Mouse (Mus musculus) thymus, adult 2 months (tissue): ENCODE data around the gene Ddx27.

Experiments
- CTCF ChIP-seq: fragments of 200-500 bp; IDR thresholded peaks from 2 replicates; pipeline ENCODE4 v1.5.1; 2012; ENCODE audit warnings: mild to moderate bottlenecking, control low read depth, low read length, moderate library complexity, borderline replicate concordance; ENCODE audit not compliant: control insufficient read depth, poor library complexity, insufficient read depth; ENCODE audit errors: extremely low read depth
- POLR2A ChIP-seq: fragments of 200-500 bp; IDR thresholded peaks from 2 replicates; pipeline ENCODE4 v1.6.1; 2012; ENCODE audit warnings: mild to moderate bottlenecking, low read length, control low read depth, moderate library complexity; ENCODE audit not compliant: control insufficient read depth, poor library complexity, insufficient read depth; ENCODE audit errors: extremely low read depth

DNA sequence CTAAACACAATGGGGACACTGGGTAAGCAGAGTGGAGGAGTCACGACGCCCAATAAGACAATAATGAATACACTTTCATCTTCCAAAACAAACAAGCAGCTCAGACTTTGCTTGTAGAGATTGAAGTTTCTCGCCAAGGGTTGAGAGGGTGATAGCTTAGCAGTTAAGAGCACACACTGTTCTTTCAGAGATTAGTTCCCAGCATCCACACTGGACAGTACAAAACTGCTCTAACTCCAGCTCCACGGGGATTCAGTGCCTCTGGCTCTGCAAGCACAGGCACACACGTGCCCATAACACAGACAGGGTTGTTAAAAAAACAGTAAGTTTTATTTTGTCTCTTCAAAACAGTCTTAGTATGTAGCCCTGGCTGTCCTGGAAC lies 41.9 kb downstream of the Ddx27 start:
- TF ChIP-seq CTCF, result no peak
- no peak for TF ChIP-seq POLR2A
